Mouse (Mus musculus) MEL (cell line): ENCODE measurements around the gene Polrmt.

Source experiments
- CTCF ChIP-seq, 3 experiments: IDR thresholded peaks in 2 of 3; conservative IDR thresholded peaks in 1 of 3; 2 replicates each; pipeline ENCODE4 v1.5.1; 2011 to 2012; ENCODE audit warnings: low read length in 3 of 3, low read depth in 2 of 3, mild to moderate bottlenecking in 2 of 3, improper control_type of control experiment in 1 of 3, inconsistent platforms in 1 of 3, mixed read lengths in 1 of 3, moderate library complexity in 1 of 3; ENCODE audit not compliant: control insufficient read depth in 1 of 3, insufficient read depth in 1 of 3, poor library complexity in 1 of 3, severe bottlenecking in 1 of 3
- GABPA ChIP-seq: IDR thresholded peaks from 2 replicates; pipeline ENCODE4 v1.6.1; 2012; ENCODE audit warnings: low read depth, mild to moderate bottlenecking, inconsistent platforms, low read length, improper control_type of control experiment, moderate library complexity
- GATA1 ChIP-seq: IDR thresholded peaks from 2 replicates; pipeline ENCODE4 v1.6.1; 2011; ENCODE audit warnings: low read depth, low read length, improper control_type of control experiment
- KAT2A ChIP-seq: conservative IDR thresholded peaks from 2 replicates; pipeline ENCODE4 v1.6.1; 2012; ENCODE audit warnings: low read depth, low read length, improper control_type of control experiment, inconsistent platforms
- MAX ChIP-seq: IDR thresholded peaks from 2 replicates; pipeline ENCODE4 v1.6.1; 2011; ENCODE audit warnings: low read length, improper control_type of control experiment
- POLR2A ChIP-seq, 2 experiments: IDR thresholded peaks; 2 replicates each; pipeline ENCODE4 v1.6.1; 2011 to 2012; ENCODE audit warnings: low read length in 2 of 2, mild to moderate bottlenecking in 2 of 2, control low read depth in 1 of 2, improper control_type of control experiment in 1 of 2, low read depth in 1 of 2, moderate library complexity in 1 of 2; ENCODE audit not compliant: control insufficient read depth in 1 of 2, insufficient read depth in 1 of 2, poor library complexity in 1 of 2
- TAL1 ChIP-seq: IDR thresholded peaks from 2 replicates; pipeline ENCODE4 v1.6.1; 2012; ENCODE audit warnings: mild to moderate bottlenecking, inconsistent platforms, low read length, moderate library complexity, mixed read lengths
- TBP ChIP-seq: IDR thresholded peaks from 2 replicates; pipeline ENCODE4 v1.8.0; 2011; ENCODE audit warnings: low read depth, low read length, improper control_type of control experiment
- ZKSCAN1 ChIP-seq: IDR thresholded peaks from 2 replicates; pipeline ENCODE4 v1.6.1; 2012; ENCODE audit warnings: low read depth, mild to moderate bottlenecking, inconsistent platforms, low read length, improper control_type of control experiment, moderate library complexity

- no peak for TF ChIP-seq CTCF (IDR thresholded peaks at IDR 0.05 in 2 of 3, conservative IDR thresholded peaks at IDR 0.05 in 1 of 3; ENCODE audit: control insufficient read depth in 1 of 3, insufficient read depth in 1 of 3, low read depth in 2 of 3, low read length in 3 of 3, poor library complexity in 1 of 3, severe bottlenecking in 1 of 3)
- no peak for TF ChIP-seq TAL1
- TF ChIP-seq POLR2A (IDR thresholded peaks at IDR 0.05; ENCODE audit: control insufficient read depth in 1 of 2, insufficient read depth in 1 of 2, low read depth in 1 of 2, low read length in 2 of 2, poor library complexity in 1 of 2) = no peak
- no peak for TF ChIP-seq GABPA
- no peak for TF ChIP-seq MAX
- no peak for TF ChIP-seq ZKSCAN1
- TF ChIP-seq GATA1 = no peak
- no peak for TF ChIP-seq KAT2A
- no peak for TF ChIP-seq TBP
Observed at GRCm38 (mm10) chr10:79723047-79723446, 23.3 kb downstream of the Polrmt start.
